Mouse (Mus musculus): ENCODE data around the gene Thy1. TPM values are rescaled to one million over a fixed set of nuclear protein-coding genes. Genes with fewer than 3 reads are reported as not detected.

Thy1 gene
- polyA plus RNA-seq, 1 experiment: not detected

- Histone ChIP-seq H3K79me3 (ENCODE audit: low read depth) (no peaks in the 10 kb centered on the region), H3K36me3 (ENCODE audit: control insufficient read depth, insufficient read depth) (no peaks in the 10 kb centered on the region), H3K79me2 (ENCODE audit: control insufficient read depth, insufficient read depth) (no peaks in the 10 kb centered on the region), H3ac (ENCODE audit: control insufficient read depth, insufficient read length, low read depth) (no peak overlapping the region), H3K27me3 (ENCODE audit: control insufficient read depth, insufficient read depth, insufficient read length) (no peaks in the 10 kb centered on the region), H3K4me3 (ENCODE audit: insufficient read depth, poor library complexity, severe bottlenecking) (no peak overlapping the region)
- no peak for TF ChIP-seq MYOD1 (IDR thresholded peaks at IDR 0.05; ENCODE audit: control insufficient read depth, insufficient read length, low read depth)
- no peak for TF ChIP-seq USF1 (IDR thresholded peaks at IDR 0.05; ENCODE audit: low read depth)
- no peak for TF ChIP-seq CEBPB (IDR thresholded peaks at IDR 0.05; ENCODE audit: low read depth)
- no peak for TF ChIP-seq MAX (IDR thresholded peaks at IDR 0.05)
These were observed 4.6 kb downstream of the Thy1 start for GRCm38 (mm10) chr9:44047571-44048490.

GRCm38 (mm10) chr9:44048541-44049380 lies 5.6 kb downstream of the Thy1 start:
- Histone ChIP-seq H3K4me3 (ENCODE audit: insufficient read depth, poor library complexity, severe bottlenecking) (no peak overlapping the region), H3ac (ENCODE audit: control insufficient read depth, insufficient read length, low read depth) (no peak overlapping the region), H3K79me2 (ENCODE audit: control insufficient read depth, insufficient read depth) (no peaks in the 10 kb centered on the region), H3K36me3 (ENCODE audit: control insufficient read depth, insufficient read depth) (no peaks in the 10 kb centered on the region), H3K79me3 (ENCODE audit: low read depth) (no peaks in the 10 kb centered on the region), H3K27me3 (ENCODE audit: control insufficient read depth, insufficient read depth, insufficient read length) (no peaks in the 10 kb centered on the region)
- TF ChIP-seq MYOG (IDR thresholded peaks at IDR 0.05; ENCODE audit: control insufficient read depth, extremely low read depth, insufficient read length): no peak
- TF ChIP-seq FOSL1 (IDR thresholded peaks at IDR 0.05; ENCODE audit: insufficient read depth, low read length, poor library complexity, severe bottlenecking): no peak
- no peak for TF ChIP-seq CEBPB (IDR thresholded peaks at IDR 0.05; ENCODE audit: low read depth)
- TF ChIP-seq MAX (IDR thresholded peaks at IDR 0.05): no peak
- no peak for TF ChIP-seq MYOD1 (IDR thresholded peaks at IDR 0.05; ENCODE audit: control insufficient read depth, insufficient read length, low read depth)
- no peak for TF ChIP-seq CTCF (IDR thresholded peaks at IDR 0.05; ENCODE audit: control insufficient read depth, insufficient read depth, insufficient read length)
- TF ChIP-seq USF1 (IDR thresholded peaks at IDR 0.05; ENCODE audit: low read depth): no peak

- no peak overlapping the region for H3K4me3 ChIP-seq (ENCODE audit: insufficient read depth, poor library complexity, severe bottlenecking)
- H3K79me2 ChIP-seq (ENCODE audit: control insufficient read depth, insufficient read depth): no peaks in the 10 kb centered on the region
- H3K79me3 ChIP-seq (ENCODE audit: low read depth): no peaks in the 10 kb centered on the region
- no peaks in the 10 kb centered on the region for H3K27me3 ChIP-seq (ENCODE audit: control insufficient read depth, insufficient read depth, insufficient read length)
- TF ChIP-seq FOSL1 (IDR thresholded peaks at IDR 0.05; ENCODE audit: insufficient read depth, low read length, poor library complexity, severe bottlenecking) (no peak), MYOG (IDR thresholded peaks at IDR 0.05; ENCODE audit: control insufficient read depth, extremely low read depth, insufficient read length) (no peak), USF1 (IDR thresholded peaks at IDR 0.05; ENCODE audit: low read depth) (no peak), CEBPB (IDR thresholded peaks at IDR 0.05; ENCODE audit: low read depth) (no peak), CTCF (IDR thresholded peaks at IDR 0.05; ENCODE audit: control insufficient read depth, insufficient read depth, insufficient read length) (no peak), MYOD1 (IDR thresholded peaks at IDR 0.05; ENCODE audit: control insufficient read depth, insufficient read length, low read depth) (no peak)
- no peak overlapping the region for H3ac ChIP-seq (ENCODE audit: control insufficient read depth, insufficient read length, low read depth)
- H3K36me3 ChIP-seq (ENCODE audit: control insufficient read depth, insufficient read depth): no peaks in the 10 kb centered on the region
These were observed 6.4 kb downstream of the Thy1 start for GRCm38 (mm10) chr9:44049381-44050165.

GRCm38 (mm10) chr9:44052855-44053254 lies 9.7 kb downstream of the Thy1 start:
- Histone ChIP-seq H3K36me3 (ENCODE audit: control insufficient read depth, insufficient read depth) (no peaks in the 10 kb centered on the region), H3K79me2 (ENCODE audit: control insufficient read depth, insufficient read depth) (no peaks in the 10 kb centered on the region), H3K4me3 (ENCODE audit: insufficient read depth, poor library complexity, severe bottlenecking) (no peak overlapping the region), H3ac (ENCODE audit: control insufficient read depth, insufficient read length, low read depth) (no peak overlapping the region), H3K27me3 (ENCODE audit: control insufficient read depth, insufficient read depth, insufficient read length) (no peaks in the 10 kb centered on the region), H3K79me3 (ENCODE audit: low read depth) (no peaks in the 10 kb centered on the region)
- TF ChIP-seq CTCF (IDR thresholded peaks at IDR 0.05; ENCODE audit: control insufficient read depth, insufficient read depth, insufficient read length): no peak
- no peak for TF ChIP-seq MAX (IDR thresholded peaks at IDR 0.05)
- TF ChIP-seq CEBPB (IDR thresholded peaks at IDR 0.05; ENCODE audit: low read depth): no peak
- no peak for TF ChIP-seq MYOG (IDR thresholded peaks at IDR 0.05; ENCODE audit: control insufficient read depth, extremely low read depth, insufficient read length)
- TF ChIP-seq MYOD1 (IDR thresholded peaks at IDR 0.05; ENCODE audit: control insufficient read depth, insufficient read length, low read depth): no peak
- TF ChIP-seq USF1 (IDR thresholded peaks at IDR 0.05; ENCODE audit: low read depth): no peak
- no peak for TF ChIP-seq FOSL1 (IDR thresholded peaks at IDR 0.05; ENCODE audit: insufficient read depth, low read length, poor library complexity, severe bottlenecking)

- H3K36me3 ChIP-seq (ENCODE audit: control insufficient read depth, insufficient read depth): no peaks in the 10 kb centered on the region
- no peaks in the 10 kb centered on the region for H3K79me3 ChIP-seq (ENCODE audit: low read depth)
- no peaks in the 10 kb centered on the region for H3K27me3 ChIP-seq (ENCODE audit: control insufficient read depth, insufficient read depth, insufficient read length)
- H3K79me2 ChIP-seq (ENCODE audit: control insufficient read depth, insufficient read depth): no peaks in the 10 kb centered on the region
- no peak overlapping the region for H3K4me3 ChIP-seq (ENCODE audit: insufficient read depth, poor library complexity, severe bottlenecking)
- TF ChIP-seq MAX (IDR thresholded peaks at IDR 0.05) (no peak), FOSL1 (IDR thresholded peaks at IDR 0.05; ENCODE audit: insufficient read depth, low read length, poor library complexity, severe bottlenecking) (no peak), MYOG (IDR thresholded peaks at IDR 0.05; ENCODE audit: control insufficient read depth, extremely low read depth, insufficient read length) (no peak), CTCF (IDR thresholded peaks at IDR 0.05; ENCODE audit: control insufficient read depth, insufficient read depth, insufficient read length) (no peak), MYOD1 (IDR thresholded peaks at IDR 0.05; ENCODE audit: control insufficient read depth, insufficient read length, low read depth) (no peak), USF1 (IDR thresholded peaks at IDR 0.05; ENCODE audit: low read depth) (no peak), CEBPB (IDR thresholded peaks at IDR 0.05; ENCODE audit: low read depth) (no peak)
- H3ac ChIP-seq (ENCODE audit: control insufficient read depth, insufficient read length, low read depth): no peak overlapping the region
These were observed 10.8 kb downstream of the Thy1 start for GRCm38 (mm10) chr9:44053936-44054335.
